8 mouse cellular contexts compared by ENCODE assay signal in genomic region chr14:21824938-21825337, GRCm38 (mm10). TPM values are rescaled to one million over a fixed set of nuclear protein-coding genes. Genes with fewer than 3 reads are reported as not detected.
DNase-seq lines count a peak whose midpoint lies in the region; ATAC-seq and TF ChIP-seq lines count a peak whose summit lies in the region.

Vdac2 (plus strand) TSS chr14:21825238.

- CTCF ChIA-PET in Patski (lab: Charles Lee), result interaction anchor here (1.1 to 1.6 kb wide), 2 partner anchors 11 to 12 kb away, joined by 3 read pairs; no protein-coding TSS in a partner anchor

- POLR2A ChIA-PET in Patski (lab: Charles Lee), result interaction anchor here (0.6 to 0.8 kb wide), 2 partner anchors 23 to 483 kb away, joined by 3 read pairs; no protein-coding TSS in a partner anchor

- H3K9me3 ChIP-seq in forebrain, embryonic 16.5 days (ENCODE audit: control insufficient read depth, low read length), result no peaks in the 10 kb centered on the region
- H3K9me3 ChIP-seq in hindbrain, embryonic 14.5 days (ENCODE audit: control insufficient read depth, low read length), result no peaks in the 10 kb centered on the region
- no peaks in the 10 kb centered on the region for H3K9me3 ChIP-seq in liver, embryonic 16.5 days (replicated peaks; ENCODE audit: control insufficient read depth, low read length)

- TF ChIP-seq CTCF in cerebellum, adult 2 months (IDR thresholded peaks at IDR 0.05; ENCODE audit: borderline replicate concordance, insufficient read depth, low read depth, low read length), result no peak
- no peak for TF ChIP-seq CTCF in Patski (IDR thresholded peaks at IDR 0.05)

- 96% methylated on average over 2 of the region's 2 CpGs for WGBS in cerebellum, adult 2 months
- 91% methylated on average over 2 of the region's 2 CpGs for WGBS in forebrain, embryonic 16.5 days
- 77% methylated on average over 2 of the region's 2 CpGs for WGBS in hindbrain, embryonic 14.5 days
- WGBS in liver, embryonic 16.5 days (ENCODE audit: insufficient replicate concordance), result 87% methylated on average over 2 of the region's 2 CpGs

- ATAC-seq in Patski, result no peak
- ATAC-seq in forebrain, embryonic 16.5 days, result no peak
- ATAC-seq in hindbrain, embryonic 14.5 days (ENCODE audit: low FRiP score), result no peak
- no peak for ATAC-seq in liver, embryonic 16.5 days (ENCODE audit: low read depth)

- no peaks in the 10 kb centered on the region for H3K36me3 ChIP-seq in forebrain, embryonic 16.5 days (ENCODE audit: control insufficient read depth, insufficient read depth)
- no peaks in the 10 kb centered on the region for H3K36me3 ChIP-seq in hindbrain, embryonic 14.5 days (replicated peaks; ENCODE audit: control insufficient read depth, insufficient read depth)
- H3K36me3 ChIP-seq in liver, embryonic 16.5 days (ENCODE audit: control insufficient read depth, insufficient read depth), result no peaks in the 10 kb centered on the region

- H3K4me3 ChIP-seq in cerebellum, adult 2 months (replicated peaks; ENCODE audit: insufficient read depth, low read depth, low read length), result no peak within 1 kb of the TSS
- H3K4me3 ChIP-seq in forebrain, embryonic 16.5 days (replicated peaks; ENCODE audit: low read length), result no peak within 1 kb of the TSS
- H3K4me3 ChIP-seq in hindbrain, embryonic 14.5 days (replicated peaks; ENCODE audit: low read length), result no peak within 1 kb of the TSS
- no peak within 1 kb of the TSS for H3K4me3 ChIP-seq in liver, embryonic 16.5 days (ENCODE audit: low read depth, low read length)

- TF ChIP-seq POLR2A in cerebellum, adult 2 months (IDR thresholded peaks at IDR 0.05; ENCODE audit: borderline replicate concordance, insufficient read depth, low read length), result no peak

- no peak within 1 kb of the TSS for H3K9ac ChIP-seq in forebrain, embryonic 16.5 days (replicated peaks; ENCODE audit: low read depth, low read length)
- H3K9ac ChIP-seq in hindbrain, embryonic 14.5 days, result no peak within 1 kb of the TSS
- H3K9ac ChIP-seq in liver, embryonic 16.5 days (ENCODE audit: low read depth, low read length), result no peak within 1 kb of the TSS

- no peak for DNase-seq in cerebellum, adult 2 months
- no peak for DNase-seq in cerebellum, adult 9-11 months
- no peak for DNase-seq in Patski (ENCODE audit: low read depth, low spot score)
- DNase-seq in hindbrain, embryonic 14.5 days (ENCODE audit: low spot score), result no peak
- DNase-seq in right cerebral cortex, postnatal 25 days, result no peak
- no peak for DNase-seq in T-cell, adult 2 months (ENCODE audit: low spot score)

- H3K4me2 ChIP-seq in forebrain, embryonic 16.5 days (ENCODE audit: low read length), result no peak within 1 kb of the TSS
- no peak within 1 kb of the TSS for H3K4me2 ChIP-seq in hindbrain, embryonic 14.5 days (replicated peaks)
- no peak within 1 kb of the TSS for H3K4me2 ChIP-seq in liver, embryonic 16.5 days (ENCODE audit: low read depth, low read length)

- H3K27me3 ChIP-seq in cerebellum, adult 2 months (ENCODE audit: control insufficient read depth, insufficient read depth, low read length), result no peaks in the 10 kb centered on the region
- H3K27me3 ChIP-seq in Patski, result no peaks in the 10 kb centered on the region
- H3K27me3 ChIP-seq in forebrain, embryonic 16.5 days (replicated peaks; ENCODE audit: control insufficient read depth, insufficient read depth, low read length), result no peaks in the 10 kb centered on the region
- no peaks in the 10 kb centered on the region for H3K27me3 ChIP-seq in hindbrain, embryonic 14.5 days (ENCODE audit: control insufficient read depth, insufficient read depth, low read length)
- H3K27me3 ChIP-seq in liver, embryonic 16.5 days (ENCODE audit: control insufficient read depth, insufficient read depth, low read depth, low read length), result no peaks in the 10 kb centered on the region

- no peak within 1 kb of the TSS for H3K27ac ChIP-seq in cerebellum, adult 2 months (ENCODE audit: insufficient read depth, low read length)
- no peak within 1 kb of the TSS for H3K27ac ChIP-seq in forebrain, embryonic 16.5 days (ENCODE audit: low read length)
- no peak within 1 kb of the TSS for H3K27ac ChIP-seq in hindbrain, embryonic 14.5 days
- no peak within 1 kb of the TSS; the same call in 1 of the 2 replicates for H3K27ac ChIP-seq in liver, embryonic 16.5 days (ENCODE audit: low read length)

- peaks cover 4% of the 10 kb centered on the region; the same call in 1 of the 2 replicates for H3K4me1 ChIP-seq in cerebellum, adult 2 months (ENCODE audit: control insufficient read depth, insufficient read depth, low read length)
- H3K4me1 ChIP-seq in forebrain, embryonic 16.5 days (replicated peaks; ENCODE audit: control insufficient read depth, insufficient read depth, low read length), result 0 out of 2 replicates have a peak, but pooled peaks cover 2% of the 10 kb centered on the region
- no peaks in the 10 kb centered on the region for H3K4me1 ChIP-seq in hindbrain, embryonic 14.5 days (replicated peaks; ENCODE audit: control insufficient read depth, insufficient read depth, low read length)
- H3K4me1 ChIP-seq in liver, embryonic 16.5 days (ENCODE audit: control insufficient read depth, low read depth, low read length), result peaks cover 40% of the 10 kb centered on the region

- in situ Hi-C loops in Patski (cut with MboI; ENCODE audit: low pct_unique_long_range_greater_than_20kb), result no loop called here

RNA-seq across cellular contexts. Expression of gene Vdac2, which starts in this region (rescaled TPM):
- polyA plus RNA-seq in cerebellum, adult 2 months (2012; rRNA removed), result 247 and 258 TPM in 2 replicates
- 530 TPM for polyA plus RNA-seq in Patski (2021)
- polyA plus RNA-seq in forebrain, embryonic 16.5 days (2015; fragmentation: Nextera tagmentation; extraction: Ambion mirVana), result 249 and 260 TPM in 2 replicates
- polyA plus RNA-seq in hindbrain, embryonic 14.5 days (2014; fragmentation: Nextera tagmentation; extraction: Ambion mirVana), result 305 and 316 TPM in 2 replicates
- polyA plus RNA-seq in liver, embryonic 16.5 days (2015; fragmentation: Nextera tagmentation; extraction: Ambion mirVana), result 98.4 and 113 TPM in 2 replicates
